Mouse (Mus musculus): ENCODE data around the gene Clps. TPM values are rescaled to one million over a fixed set of nuclear protein-coding genes. Genes with fewer than 3 reads are reported as not detected.

Gene Clps
- polyA plus RNA-seq, 1 experiment: not detected

DNA sequence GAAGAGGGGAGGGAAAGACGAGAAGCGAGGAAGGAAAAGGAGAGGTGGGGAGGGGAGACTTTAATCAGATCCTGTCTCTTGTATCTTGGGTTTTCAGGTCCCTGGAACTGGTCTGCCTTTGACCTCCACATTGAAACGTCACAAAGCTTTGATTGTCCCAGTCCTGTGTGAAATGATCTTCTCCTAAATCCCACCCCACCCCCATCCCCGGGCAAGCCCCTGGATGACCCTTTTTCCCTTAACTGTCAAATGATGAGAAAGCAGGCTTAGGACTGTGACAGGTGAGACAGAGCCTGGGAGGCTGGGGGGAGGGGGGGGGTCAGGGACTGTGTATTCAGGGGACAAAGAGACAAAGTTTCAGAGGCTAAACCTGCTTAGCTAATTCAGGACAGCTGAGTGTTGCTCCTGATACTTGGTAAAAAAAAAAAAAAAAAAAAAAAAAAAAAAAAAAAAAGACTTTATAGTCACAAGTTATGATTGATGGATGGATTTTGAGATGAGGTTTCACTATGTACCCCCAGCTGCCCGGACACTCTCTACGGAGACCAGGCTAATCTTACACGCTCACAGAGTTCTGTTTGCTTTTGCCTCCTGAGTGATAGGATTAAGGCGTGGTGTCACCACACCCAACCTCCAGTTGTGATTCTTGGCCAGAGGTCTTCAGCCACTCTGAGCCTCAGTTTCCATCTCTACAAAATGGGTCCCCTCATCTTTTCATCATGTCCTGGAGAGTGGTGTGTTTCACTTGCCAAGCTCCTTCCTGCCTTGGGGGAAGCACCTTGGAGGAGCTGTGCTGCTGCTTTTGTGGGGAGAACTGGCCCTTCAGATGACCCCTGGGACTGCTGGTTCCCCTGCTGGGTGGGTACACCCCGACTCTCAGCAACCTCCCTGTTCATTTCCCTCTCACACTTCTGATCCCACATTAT is 48.7 kb downstream of the Clps start:
- H3K79me2 ChIP-seq (ENCODE audit: control insufficient read depth, insufficient read depth): no peaks in the 10 kb centered on the region
- H3ac ChIP-seq (ENCODE audit: control insufficient read depth, insufficient read length, low read depth): no peak overlapping the region
- no peaks in the 10 kb centered on the region for H3K79me3 ChIP-seq (ENCODE audit: low read depth)
- no peaks in the 10 kb centered on the region for H3K27me3 ChIP-seq (ENCODE audit: control insufficient read depth, insufficient read depth, insufficient read length)
- TF ChIP-seq FOSL1 (IDR thresholded peaks at IDR 0.05; ENCODE audit: insufficient read depth, low read length, poor library complexity, severe bottlenecking) (no peak), USF1 (IDR thresholded peaks at IDR 0.05; ENCODE audit: low read depth) (no peak), CEBPB (IDR thresholded peaks at IDR 0.05; ENCODE audit: low read depth) (no peak), CTCF (IDR thresholded peaks at IDR 0.05; ENCODE audit: control insufficient read depth, insufficient read depth, insufficient read length) (no peak), MAX (IDR thresholded peaks at IDR 0.05) (no peak), MYOG (IDR thresholded peaks at IDR 0.05; ENCODE audit: control insufficient read depth, extremely low read depth, insufficient read length) (no peak), MYOD1 (IDR thresholded peaks at IDR 0.05; ENCODE audit: control insufficient read depth, insufficient read length, low read depth) (no peak)
- H3K4me3 ChIP-seq (ENCODE audit: insufficient read depth, poor library complexity, severe bottlenecking): no peak overlapping the region
- no peaks in the 10 kb centered on the region for H3K36me3 ChIP-seq (ENCODE audit: control insufficient read depth, insufficient read depth)

DNA sequence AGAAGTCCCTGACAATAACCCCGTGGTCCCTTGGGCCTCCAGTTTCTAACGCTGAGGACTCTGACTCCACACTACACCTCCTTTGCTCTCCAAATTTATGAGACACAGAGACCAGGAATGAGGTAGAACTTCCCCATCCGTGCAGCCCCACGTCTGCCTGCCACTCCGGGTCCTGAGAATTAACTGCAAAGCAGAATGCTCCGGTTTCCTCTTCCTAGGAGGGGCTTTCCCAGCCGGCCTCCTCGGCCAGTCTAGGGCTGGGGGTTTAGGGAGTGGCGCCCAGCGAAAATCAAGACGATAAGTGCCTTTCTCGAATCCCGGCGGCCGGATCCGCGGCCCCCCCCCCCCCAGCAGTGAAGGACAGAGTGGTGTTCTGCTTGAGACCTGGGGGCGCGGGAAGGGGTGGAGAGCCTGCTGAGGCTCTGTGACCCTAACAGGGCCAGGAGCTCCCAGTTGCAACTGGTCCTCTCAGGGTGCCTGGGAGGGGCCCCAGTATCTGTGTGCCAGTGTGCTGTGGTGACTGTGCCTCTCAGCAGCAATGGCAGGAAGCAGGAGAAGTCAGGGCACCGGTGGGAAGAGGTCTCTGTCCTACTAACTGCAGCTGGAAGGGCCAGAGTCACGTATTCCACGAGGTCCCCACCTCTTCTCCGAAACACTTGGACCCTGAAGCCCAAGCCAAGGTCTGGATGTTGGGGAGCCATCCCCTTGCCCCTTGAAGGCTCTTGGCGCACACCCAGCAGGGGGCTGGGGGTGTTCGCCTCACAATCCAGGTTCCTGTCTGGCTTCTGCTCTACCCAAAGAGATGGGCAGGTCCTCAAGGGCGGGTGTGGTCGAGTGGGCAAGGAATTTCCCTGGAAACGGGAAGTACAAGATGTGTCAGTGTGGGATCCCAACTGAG is 49.9 kb downstream of the Clps start:
- Histone ChIP-seq H3K79me2 (ENCODE audit: control insufficient read depth, insufficient read depth) (no peaks in the 10 kb centered on the region), H3K79me3 (ENCODE audit: low read depth) (no peaks in the 10 kb centered on the region), H3K36me3 (ENCODE audit: control insufficient read depth, insufficient read depth) (no peaks in the 10 kb centered on the region), H3K4me3 (ENCODE audit: insufficient read depth, poor library complexity, severe bottlenecking) (no peak overlapping the region), H3K27me3 (ENCODE audit: control insufficient read depth, insufficient read depth, insufficient read length) (no peaks in the 10 kb centered on the region), H3ac (ENCODE audit: control insufficient read depth, insufficient read length, low read depth) (no peak overlapping the region)
- no peak for TF ChIP-seq CEBPB (IDR thresholded peaks at IDR 0.05; ENCODE audit: low read depth)
- no peak for TF ChIP-seq MAX (IDR thresholded peaks at IDR 0.05)

Small RNA genes within 50 kb of the gene (microRNA-seq; reads per million reads assigned to microRNA genes)
- gene Gm25195 (ENCODE audit: borderline microRNAs expressed): not detected
- gene Mir6969 (ENCODE audit: borderline microRNAs expressed): not detected

Other genes with a start within 250 kb of the Clps start
- 42.0 TPM for gene Fance, start 247.2 kb downstream of the Clps start, polyA plus RNA-seq (2012; fragmentation: generic; extraction: Trizol)
- gene Rpl10a, start 232.3 kb downstream of the Clps start, polyA plus RNA-seq (2012; fragmentation: generic; extraction: Trizol): 3,499 TPM
- gene Tead3, start 209.9 kb downstream of the Clps start, polyA plus RNA-seq (2012; fragmentation: generic; extraction: Trizol): 21.5 TPM
- gene Tulp1, start 195.5 kb downstream of the Clps start, polyA plus RNA-seq (2012; fragmentation: generic; extraction: Trizol): 0.27 TPM
- 24.4 TPM for gene Fkbp5, start 43.2 kb downstream of the Clps start, polyA plus RNA-seq (2012; fragmentation: generic; extraction: Trizol)
- not detected for gene Armc12, start 30.0 kb downstream of the Clps start, polyA plus RNA-seq (2012; fragmentation: generic; extraction: Trizol)
- gene Clpsl2, start 11.4 kb downstream of the Clps start, polyA plus RNA-seq (2012; fragmentation: generic; extraction: Trizol): not detected
- 0.06 TPM for gene Lhfpl5, start 14.9 kb upstream of the Clps start, polyA plus RNA-seq (2012; fragmentation: generic; extraction: Trizol)
- 29.0 TPM for gene Srpk1, start 61.9 kb upstream of the Clps start, polyA plus RNA-seq (2012; fragmentation: generic; extraction: Trizol)
- gene Slc26a8, start 129.5 kb upstream of the Clps start, polyA plus RNA-seq (2012; fragmentation: generic; extraction: Trizol): not detected
- gene Mapk14, start 130.6 kb upstream of the Clps start, polyA plus RNA-seq (2012; fragmentation: generic; extraction: Trizol): 36.7 TPM
- gene AC170998.1, start 165.3 kb upstream of the Clps start, polyA plus RNA-seq (2012; fragmentation: generic; extraction: Trizol): 0.15 TPM
- gene Mapk13, start 208.5 kb upstream of the Clps start, polyA plus RNA-seq (2012; fragmentation: generic; extraction: Trizol): not detected
- 10.8 TPM for gene Brpf3, start 240.3 kb upstream of the Clps start, polyA plus RNA-seq (2012; fragmentation: generic; extraction: Trizol)